Mouse (Mus musculus) CH12.LX (cell line): ENCODE results near the gene Nos2. TPM values are rescaled to one million over a fixed set of nuclear protein-coding genes. Genes with fewer than 3 reads are reported as not detected.

Experiments used
- DNase-seq: peaks from one replicate; pipeline ENCODE4 v3.0.0-alpha.2; 2013; ENCODE audit errors: extremely low read depth
- H3K27ac ChIP-seq: 2 replicates; pipeline ENCODE4 v1.5.1; 2012; ENCODE audit warnings: low read depth, mild to moderate bottlenecking, control low read depth, moderate library complexity; ENCODE audit not compliant: insufficient read depth
- H3K27me3 ChIP-seq: replicated peaks from 2 replicates; pipeline ENCODE3; 2012; ENCODE audit warnings: inconsistent platforms
- H3K36me3 ChIP-seq, 2 experiments: replicated peaks in 1 of 2; 2 replicates each; pipeline versions ENCODE3 to v1.6.1; 2012; ENCODE audit warnings: inconsistent platforms in 1 of 2, low read length in 1 of 2, mild to moderate bottlenecking in 1 of 2, mixed read lengths in 1 of 2, moderate library complexity in 1 of 2; ENCODE audit not compliant: control insufficient read depth in 1 of 2, insufficient read depth in 1 of 2
- H3K4me1 ChIP-seq, 2 experiments: 2 replicates each; pipeline ENCODE4 v1.6.1; 2012; ENCODE audit warnings: inconsistent platforms in 1 of 2, moderate library complexity in 1 of 2; ENCODE audit not compliant: insufficient read depth in 2 of 2, control insufficient read depth in 1 of 2
- H3K4me2 ChIP-seq: 2 replicates; pipeline ENCODE4 v1.6.1; 2012; ENCODE audit warnings: low read depth, mild to moderate bottlenecking, control low read depth; ENCODE audit not compliant: poor library complexity, insufficient read depth, severe bottlenecking
- H3K4me3 ChIP-seq, 3 experiments: fragments of 150-350 bp in 1 of 3; sonication (generic) in 1 of 3; replicated peaks in 1 of 3; 2 replicates each; pipeline versions ENCODE3 to v1.5.1; 2011 to 2012; ENCODE audit warnings: low read depth in 2 of 3, low read length in 2 of 3, mild to moderate bottlenecking in 2 of 3, moderate library complexity in 2 of 3, control low read depth in 1 of 3, improper control_type of control experiment in 1 of 3, inconsistent platforms in 1 of 3, mixed read lengths in 1 of 3; ENCODE audit not compliant: poor library complexity in 1 of 3
- H3K79me2 ChIP-seq: replicated peaks from 2 replicates; pipeline ENCODE4 v1.6.1; 2012; ENCODE audit warnings: mild to moderate bottlenecking, moderate library complexity; ENCODE audit not compliant: control insufficient read depth, poor library complexity, insufficient read depth, severe bottlenecking; ENCODE audit errors: extremely low read depth
- H3K9ac ChIP-seq: 2 replicates; pipeline ENCODE4 v1.6.1; 2012; ENCODE audit warnings: low read depth, mild to moderate bottlenecking, control low read depth, moderate library complexity; ENCODE audit not compliant: insufficient read depth
- H3K9me3 ChIP-seq: replicated peaks from 2 replicates; pipeline ENCODE3; 2012; ENCODE audit warnings: low read length, inconsistent platforms, mixed read lengths
- CHD1 ChIP-seq: IDR thresholded peaks from 2 replicates; pipeline ENCODE4 v1.6.1; 2012; ENCODE audit warnings: low read depth, low read length, improper control_type of control experiment, inconsistent platforms
- CHD2 ChIP-seq: IDR thresholded peaks from 2 replicates; pipeline ENCODE4 v1.6.1; 2011; ENCODE audit warnings: low read length, improper control_type of control experiment
- CTCF ChIP-seq, 2 experiments: IDR thresholded peaks in 1 of 2; conservative IDR thresholded peaks in 1 of 2; 2 replicates each; pipeline ENCODE4 v1.5.1; 2011 to 2012; ENCODE audit warnings: low read depth in 2 of 2, low read length in 2 of 2, improper control_type of control experiment in 1 of 2, inconsistent platforms in 1 of 2, mild to moderate bottlenecking in 1 of 2, moderate library complexity in 1 of 2
- EP300 ChIP-seq: IDR thresholded peaks from 2 replicates; pipeline ENCODE4 v1.6.1; 2011; ENCODE audit warnings: low read length, improper control_type of control experiment
- ETS1 ChIP-seq: conservative IDR thresholded peaks from 2 replicates; pipeline ENCODE4 v1.6.1; 2012; ENCODE audit warnings: low read depth, mild to moderate bottlenecking, inconsistent platforms, low read length, improper control_type of control experiment, moderate library complexity
- GABPA ChIP-seq: IDR thresholded peaks from 2 replicates; pipeline ENCODE4 v1.6.1; 2012; ENCODE audit warnings: low read depth, low read length, improper control_type of control experiment, inconsistent platforms; ENCODE audit not compliant: insufficient replicate concordance
- HCFC1 ChIP-seq: IDR thresholded peaks from 2 replicates; pipeline ENCODE4 v1.6.1; 2012; ENCODE audit warnings: low read depth, mild to moderate bottlenecking, inconsistent platforms, low read length, improper control_type of control experiment
- KAT2A ChIP-seq: IDR thresholded peaks from 2 replicates; pipeline ENCODE4 v1.6.1; 2012; ENCODE audit warnings: low read length, improper control_type of control experiment, inconsistent platforms; ENCODE audit not compliant: insufficient replicate concordance
- MAFK ChIP-seq: IDR thresholded peaks from 2 replicates; pipeline ENCODE4 v1.6.1; 2011; ENCODE audit warnings: low read length, improper control_type of control experiment; ENCODE audit not compliant: insufficient replicate concordance
- MAX ChIP-seq: IDR thresholded peaks from 2 replicates; pipeline ENCODE4 v1.6.1; 2011; ENCODE audit warnings: low read length, improper control_type of control experiment
- MAZ ChIP-seq: IDR thresholded peaks from 2 replicates; pipeline ENCODE4 v1.6.1; 2012; ENCODE audit warnings: low read depth, mild to moderate bottlenecking, inconsistent platforms, low read length, improper control_type of control experiment, moderate library complexity
- NRF1 ChIP-seq: IDR thresholded peaks from 2 replicates; pipeline ENCODE4 v1.6.1; 2014; ENCODE audit warnings: low read depth, mild to moderate bottlenecking, inconsistent platforms, low read length, improper control_type of control experiment, moderate library complexity
- PAX5 ChIP-seq: IDR thresholded peaks from 2 replicates; pipeline ENCODE4 v1.6.1; 2012; ENCODE audit warnings: low read length, inconsistent platforms, mixed read lengths
- RAD21 ChIP-seq: IDR thresholded peaks from 2 replicates; pipeline ENCODE4 v1.6.1; 2011; ENCODE audit warnings: low read depth, mild to moderate bottlenecking, low read length, improper control_type of control experiment, moderate library complexity
- SIN3A ChIP-seq: IDR thresholded peaks from 2 replicates; pipeline ENCODE4 v1.6.1; 2012; ENCODE audit warnings: low read length, improper control_type of control experiment, inconsistent platforms
- ZC3H11A ChIP-seq: IDR thresholded peaks from 2 replicates; pipeline ENCODE4 v1.6.1; 2012; ENCODE audit warnings: low read depth, mild to moderate bottlenecking, inconsistent platforms, low read length, improper control_type of control experiment
- ZKSCAN1 ChIP-seq: IDR thresholded peaks from 2 replicates; pipeline ENCODE4 v1.6.1; 2012; ENCODE audit warnings: low read depth, inconsistent platforms, low read length, improper control_type of control experiment, borderline replicate concordance
- ZNF384 ChIP-seq: IDR thresholded peaks from 2 replicates; pipeline ENCODE4 v1.6.1; 2012; ENCODE audit warnings: low read depth, low read length, improper control_type of control experiment, inconsistent platforms
- dilution Hi-C: fragments of 300-500 bp; cut with MboI; formaldehyde crosslinking; loops from 2 replicates; pipeline ENCODE4 v1.14.3; 2020; ENCODE audit warnings: low sequenced_read_pairs; ENCODE audit not compliant: extremely low pct_unique_long_range_greater_than_20kb, extremely low pct_ligation_motif_present
- in situ Hi-C: fragments of 300-500 bp; cut with MboI; formaldehyde crosslinking; loops from 3 replicates; pipeline ENCODE4 v1.14.3; 2019; ENCODE audit warnings: low sequenced_read_pairs, low pct_ligation_motif_present, low pct_unique_long_range_greater_than_20kb, mixed read lengths
- polyA plus RNA-seq: library from polyadenylated mRNA; unstranded; fragments of >175 nt; gene quantifications from 2 replicates; pipeline ENCODE4 v1.2.1, GENCODE M21; 2012; ENCODE audit warnings: low read depth; ENCODE audit not compliant: insufficient read length
- total RNA-seq, 2 experiments: library from RNA; depleted of rRNA; stranded (reverse); fragments of 300-350 nt in 1 of 2; fragments of >200 nt in 1 of 2; gene quantifications; 2 replicates each; pipeline ENCODE4 v1.2.3; 2012 to 2014

Gene Nos2
- total and polyA plus RNA-seq, 3 experiments, result 1.6 to 3.4 (median 1.8) TPM

DNA sequence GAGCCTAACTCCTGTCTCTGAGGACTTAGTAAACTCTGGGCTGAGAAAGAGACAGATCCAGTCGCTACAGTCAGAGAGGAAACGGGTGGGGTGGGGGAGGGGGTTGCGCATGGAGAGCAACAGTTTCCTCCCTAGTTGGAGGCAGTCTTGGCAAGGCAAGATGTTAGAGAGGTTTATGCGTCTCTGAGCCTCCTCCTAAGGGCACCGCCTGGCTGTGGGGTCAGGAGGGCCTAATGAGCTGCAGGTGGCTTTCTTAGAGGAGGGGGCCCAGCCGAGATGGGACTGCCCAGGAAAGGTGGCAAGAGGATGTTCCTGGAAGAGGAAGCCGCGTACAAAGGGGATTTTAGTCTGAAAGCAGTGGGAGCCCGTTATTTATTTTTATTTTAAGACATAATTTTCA, 3.5 kb downstream of the Nos2 start:
- no peaks in the 10 kb centered on the region for H3K27me3 ChIP-seq
- no peaks in the 10 kb centered on the region for H3K9me3 ChIP-seq
- no peak for DNase-seq
- peaks cover 7 to 53% of the 10 kb centered on the region in 2 experiments; a peak in 3 of 4 replicates for H3K4me1 ChIP-seq
- dilution Hi-C loops (no loop called here), in situ Hi-C loops (no loop called here)
- H3K4me3 ChIP-seq, result no peak overlapping the region
- no peak overlapping the region for H3K27ac ChIP-seq
- no peak for TF ChIP-seq EP300
- TF ChIP-seq NRF1, result no peak
- no peak for TF ChIP-seq ZNF384
- TF ChIP-seq ZKSCAN1, result no peak
- TF ChIP-seq ETS1, result no peak
- TF ChIP-seq CTCF (conservative IDR thresholded peaks at IDR 0.05 in 1 of 2, IDR thresholded peaks at IDR 0.05 in 1 of 2; ENCODE audit: low read depth in 2 of 2, low read length in 2 of 2), result no peak
- no peak for TF ChIP-seq PAX5
- no peak for TF ChIP-seq RAD21
- no peak for TF ChIP-seq CHD1
- no peak for TF ChIP-seq MAFK
- no peak for TF ChIP-seq KAT2A
- TF ChIP-seq MAZ, result no peak
- no peak for TF ChIP-seq ZC3H11A
- no peaks in the 10 kb centered on the region for H3K79me2 ChIP-seq
- no peak overlapping the region for H3K4me2 ChIP-seq
- H3K9ac ChIP-seq, result no peak overlapping the region
- H3K36me3 ChIP-seq, result peaks cover 0 to 9% of the 10 kb centered on the region in 2 experiments

DNA sequence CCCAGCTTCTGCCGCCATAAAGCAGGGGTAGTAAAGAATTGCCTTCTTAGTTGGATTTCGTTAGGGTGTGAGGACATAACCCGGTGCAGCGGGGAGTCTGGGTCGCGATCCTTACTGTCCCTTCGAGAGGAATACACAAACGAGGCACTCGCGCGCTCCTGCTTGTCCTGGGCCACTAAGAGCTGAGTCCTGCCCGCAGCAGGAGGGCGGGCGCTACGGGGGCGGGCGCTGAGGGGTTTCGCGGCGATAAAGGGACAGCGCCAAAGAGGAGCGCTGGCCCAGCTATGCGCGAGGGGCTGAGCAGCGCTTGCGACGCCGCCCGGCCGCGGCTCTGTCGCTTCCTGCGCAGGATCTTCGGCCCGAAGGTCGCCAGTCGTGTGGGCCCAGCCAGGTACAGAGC, 4.3 kb downstream of the Nos2 start:
- no peak overlapping the region for H3K4me3 ChIP-seq
- no peaks in the 10 kb centered on the region for H3K9me3 ChIP-seq
- dilution Hi-C loops (no loop called here), in situ Hi-C loops (loop anchor here (5.0 kb wide), 1 partner anchor 68 kb away; no protein-coding TSS in a partner anchor)
- no peak overlapping the region for H3K4me2 ChIP-seq
- no peaks in the 10 kb centered on the region for H3K79me2 ChIP-seq
- H3K36me3 ChIP-seq, result peaks cover 0 to 14% of the 10 kb centered on the region in 2 experiments
- H3K27ac ChIP-seq, result no peak overlapping the region
- no peak overlapping the region for H3K9ac ChIP-seq
- DNase-seq, result no peak
- peaks cover 2 to 46% of the 10 kb centered on the region in 2 experiments; a peak in 2 of 4 replicates for H3K4me1 ChIP-seq
- no peaks in the 10 kb centered on the region for H3K27me3 ChIP-seq
- no peak for TF ChIP-seq RAD21
- no peak for TF ChIP-seq MAFK
- TF ChIP-seq CTCF (conservative IDR thresholded peaks at IDR 0.05 in 1 of 2, IDR thresholded peaks at IDR 0.05 in 1 of 2; ENCODE audit: low read depth in 2 of 2, low read length in 2 of 2), result no peak
- no peak for TF ChIP-seq ZC3H11A
- TF ChIP-seq CHD2, result no peak
- TF ChIP-seq ZNF384, result no peak
- TF ChIP-seq NRF1, result no peak
- no peak for TF ChIP-seq HCFC1
- TF ChIP-seq MAX, result no peak
- no peak for TF ChIP-seq EP300
- TF ChIP-seq KAT2A, result no peak
- no peak for TF ChIP-seq GABPA
- TF ChIP-seq SIN3A, result no peak
